Mouse (Mus musculus): Measurements from ENCODE around the gene Myct1.
A peak's percentile ranks its signal among the peaks of the same experiment; 100 is the strongest.

The Myct1 gene

DNA sequence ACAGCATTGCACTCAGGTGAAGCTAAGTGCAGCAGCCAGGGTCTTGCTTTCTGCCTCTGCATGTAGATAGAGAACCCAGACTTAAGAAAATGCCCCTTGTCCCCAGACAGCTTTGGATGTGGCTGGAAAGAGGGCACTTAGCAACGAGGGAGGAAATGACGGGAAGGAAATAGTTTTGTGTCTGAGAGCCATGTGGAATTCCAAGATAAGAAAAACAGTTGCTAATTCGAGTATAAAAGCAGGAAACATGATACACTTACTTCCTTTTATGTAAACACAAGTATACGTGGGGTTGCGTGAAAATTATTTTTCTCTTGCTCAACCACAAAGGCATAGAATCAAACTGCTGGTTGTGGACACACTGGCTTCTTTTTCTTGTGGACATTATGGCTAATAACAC lies at the start of gene Myct1:
Myct1 (plus strand) TSS at position 312 of the 400 bp plus-strand sequence.
- peak; percentile 35 for DNase-seq (ENCODE audit: low read depth)

DNA sequence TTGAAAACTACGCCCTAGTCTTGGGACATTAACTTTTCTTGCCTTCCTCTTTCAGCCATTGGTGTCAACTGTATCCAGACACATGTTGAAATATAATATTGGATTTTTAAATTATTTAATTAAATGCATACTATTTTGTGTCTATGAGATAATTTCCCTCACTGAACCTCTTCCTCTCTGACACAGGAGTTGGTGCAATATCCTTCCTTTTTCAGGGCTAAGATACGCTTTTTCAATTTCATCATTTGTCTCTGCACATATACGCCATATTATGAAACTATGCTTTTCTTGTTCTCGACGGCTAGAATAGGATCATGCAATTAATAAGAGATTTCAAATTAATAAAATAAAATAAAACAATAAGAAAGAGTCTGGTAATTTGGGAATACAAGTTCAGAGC lies 47.1 kb upstream of the Myct1 start:
- no peak for DNase-seq (ENCODE audit: low read depth)

GRCm38 (mm10) chr10:5547769-5548168 lies 45.8 kb upstream of the Myct1 start:
- no peak for DNase-seq (ENCODE audit: low read depth)

- DNase-seq (ENCODE audit: low read depth): no peak
These were observed 44.9 kb upstream of the Myct1 start for GRCm38 (mm10) chr10:5548651-5549050.

DNA sequence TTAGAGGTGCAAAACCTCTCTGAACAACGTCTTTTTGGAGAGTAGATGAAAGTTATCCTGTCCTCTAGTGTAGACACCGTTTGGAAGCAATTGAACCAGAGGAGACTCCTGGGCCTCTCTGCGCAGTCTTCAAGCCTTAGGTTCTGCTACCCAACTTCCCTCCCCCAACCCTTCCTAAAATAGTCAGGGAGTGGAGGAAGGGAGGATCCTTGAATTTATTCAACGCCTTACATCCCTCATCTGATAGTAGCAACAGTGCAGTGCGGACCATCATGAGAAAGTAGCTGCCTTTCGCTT lies 43.8 kb upstream of the Myct1 start:
- no peak for DNase-seq (ENCODE audit: low read depth)

- no peak for DNase-seq (ENCODE audit: low read depth)
These were observed 43.2 kb upstream of the Myct1 start for GRCm38 (mm10) chr10:5550168-5551021.

GRCm38 (mm10) chr10:5551382-5551781 lies 42.2 kb upstream of the Myct1 start, which contains the start of gene Syne1:
TSS of gene Syne1 (minus strand) at chr10:5551482.
- no peak for DNase-seq (ENCODE audit: low read depth)

- no peak for DNase-seq (ENCODE audit: low read depth)
These were observed 38.6 kb upstream of the Myct1 start for GRCm38 (mm10) chr10:5554941-5555340.

GRCm38 (mm10) chr10:5558808-5559207 lies 34.8 kb upstream of the Myct1 start:
- DNase-seq (ENCODE audit: low read depth): no peak

GRCm38 (mm10) chr10:5560526-5560925 lies 33.0 kb upstream of the Myct1 start:
- DNase-seq (ENCODE audit: low read depth): no peak

DNA sequence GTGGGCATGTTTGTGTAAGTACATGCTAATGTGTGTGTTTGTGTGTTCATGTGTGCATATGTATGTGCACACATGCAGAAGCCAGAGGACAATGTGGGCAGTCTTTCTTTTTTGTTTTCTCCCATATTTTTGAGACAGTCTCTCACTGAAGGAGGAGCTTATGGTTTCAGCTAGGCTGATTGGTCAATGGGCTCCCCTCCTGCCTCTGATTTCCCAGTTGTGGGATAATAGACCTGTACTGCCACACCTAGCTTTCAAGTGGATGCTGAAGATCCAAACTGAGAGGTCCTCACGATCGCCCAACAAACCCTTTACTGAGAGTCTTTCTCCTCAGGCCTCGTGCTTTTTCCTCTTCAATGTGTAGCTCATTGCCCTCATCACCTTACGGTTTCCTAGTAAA lies 31.9 kb upstream of the Myct1 start:
- no peak for DNase-seq (ENCODE audit: low read depth)

DNA sequence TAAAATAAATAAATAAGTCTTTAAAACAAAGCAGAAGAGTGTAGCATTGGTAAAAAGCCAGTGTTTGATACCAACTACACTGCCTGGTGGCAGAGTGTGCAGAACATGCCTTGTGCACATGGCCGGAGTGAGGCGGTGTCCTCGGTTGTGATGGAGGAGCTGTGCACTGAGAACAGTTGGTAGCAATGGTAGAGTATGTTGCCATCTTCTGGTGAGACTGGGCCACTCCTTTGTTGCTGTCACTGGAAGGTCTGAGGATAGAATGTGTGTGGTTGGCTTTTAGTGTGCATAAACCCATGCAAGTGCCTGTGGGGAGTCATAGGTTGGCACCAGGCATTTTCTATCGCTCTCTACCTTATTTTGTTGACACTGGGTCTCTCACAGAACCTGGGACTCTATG lies 24.6 kb upstream of the Myct1 start:
- DNase-seq (ENCODE audit: low read depth): no peak

DNA sequence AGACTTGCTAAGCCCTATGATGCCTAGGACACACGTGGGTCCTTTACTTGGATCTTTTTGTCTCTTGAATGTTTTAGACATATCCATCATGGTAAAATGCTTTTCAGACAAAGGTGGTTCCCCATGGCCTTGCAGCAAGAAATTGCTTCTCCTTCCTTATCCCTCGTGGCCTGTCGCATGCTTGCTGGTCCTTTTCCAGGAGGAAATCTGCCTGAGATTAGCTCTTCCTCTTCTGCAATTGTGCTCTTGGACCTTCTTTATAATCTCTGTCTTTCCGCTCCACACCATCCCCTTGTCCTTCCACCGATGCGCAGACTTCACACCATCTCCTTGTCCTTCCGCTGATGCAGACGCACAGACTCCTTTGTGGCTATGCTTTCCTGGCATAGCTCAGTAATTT lies 23.5 kb upstream of the Myct1 start:
- no peak for DNase-seq (ENCODE audit: low read depth)

GRCm38 (mm10) chr10:5571332-5571731 lies 22.2 kb upstream of the Myct1 start:
- no peak for DNase-seq (ENCODE audit: low read depth)

- no peak for DNase-seq (ENCODE audit: low read depth)
These were observed 20.2 kb upstream of the Myct1 start for GRCm38 (mm10) chr10:5573328-5573727.

DNA sequence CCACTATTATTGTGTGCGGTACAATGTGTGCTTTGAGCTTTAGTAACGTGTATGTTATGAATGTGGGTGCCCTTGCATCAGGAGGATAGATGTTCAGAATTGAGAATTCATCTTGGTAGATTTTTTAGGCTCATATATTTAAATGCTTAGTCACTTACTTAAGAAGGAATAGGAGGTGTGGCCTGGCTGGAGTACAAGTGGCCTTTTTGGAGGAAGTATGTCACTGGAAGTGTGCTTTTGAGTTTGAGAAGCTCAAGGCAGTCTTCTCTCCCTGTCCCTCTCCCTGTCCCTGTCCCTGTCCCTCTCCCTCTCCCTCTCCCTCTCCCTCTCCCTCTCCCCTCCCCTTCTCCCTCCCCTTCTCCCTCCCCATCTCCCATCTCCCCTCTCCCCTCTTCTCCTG lies 2.5 kb upstream of the Myct1 start:
- DNase-seq (ENCODE audit: low read depth): no peak

DNA sequence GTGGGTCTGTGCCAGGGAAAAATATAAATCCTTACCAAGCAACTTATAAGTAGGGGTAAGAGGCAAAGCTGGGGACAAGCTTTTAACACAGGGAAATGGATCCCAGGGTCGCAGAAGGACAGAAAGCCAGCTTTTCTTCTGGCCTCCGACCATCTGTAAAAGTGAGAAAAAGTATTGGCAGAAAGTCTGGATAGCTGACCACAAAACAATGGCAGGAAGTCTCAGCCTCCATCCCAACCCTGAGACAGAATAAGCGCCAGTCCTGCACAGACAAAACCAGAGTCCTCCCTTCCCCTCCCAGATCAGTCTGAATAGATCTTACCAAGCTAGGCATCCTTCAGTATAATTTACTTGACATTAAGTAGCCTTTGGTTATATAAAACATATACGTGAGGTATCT lies 1.6 kb upstream of the Myct1 start:
- no peak for DNase-seq (ENCODE audit: low read depth)

DNA sequence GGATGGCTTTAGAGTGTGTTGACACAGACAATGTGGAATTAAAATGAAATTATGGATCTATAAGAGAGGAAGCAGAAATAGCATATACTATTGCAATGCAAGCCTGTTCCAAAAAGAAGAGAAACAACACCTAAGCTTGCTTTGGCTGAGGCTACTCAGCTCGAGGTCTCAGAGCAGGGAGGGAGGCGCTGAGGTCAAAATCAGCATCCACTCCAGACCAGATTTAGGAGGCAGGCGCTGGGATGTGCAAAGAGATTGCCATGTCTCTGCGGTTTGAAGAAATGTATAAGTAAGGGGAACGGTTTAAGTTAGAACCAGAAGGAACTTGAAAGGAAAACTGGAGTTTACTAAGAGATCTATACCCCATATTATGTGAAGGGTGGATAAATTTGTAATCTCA lies 882 bp downstream of the Myct1 start:
- no peak for DNase-seq (ENCODE audit: low read depth)

- DNase-seq (ENCODE audit: low read depth): no peak
These were observed 3.0 kb downstream of the Myct1 start for GRCm38 (mm10) chr10:5596559-5596958.

DNA sequence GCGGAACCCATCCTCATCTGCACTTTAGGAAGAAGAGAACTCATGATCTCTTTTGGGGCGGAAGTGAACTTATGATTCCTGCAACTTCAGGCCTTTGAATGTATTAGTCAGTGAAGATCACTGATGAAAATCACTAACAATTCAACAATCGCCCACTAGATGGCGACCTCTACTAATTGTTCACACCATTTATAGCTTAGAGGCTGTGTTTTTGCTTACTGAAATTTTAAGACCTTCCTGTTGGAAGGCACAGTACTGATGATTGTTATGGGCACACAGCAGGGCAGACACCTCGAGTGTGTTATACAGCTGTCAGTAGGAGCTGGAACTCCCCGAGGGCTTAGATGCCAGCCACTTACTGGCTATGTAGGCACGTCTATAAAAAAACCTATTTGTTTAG lies 6.5 kb downstream of the Myct1 start:
- peak; percentile 65 for DNase-seq (ENCODE audit: low read depth)

GRCm38 (mm10) chr10:5603512-5603911 lies 9.9 kb downstream of the Myct1 start:
- peak; percentile 25 for DNase-seq (ENCODE audit: low read depth)

GRCm38 (mm10) chr10:5604371-5604770 lies 10.8 kb downstream of the Myct1 start:
- DNase-seq (ENCODE audit: low read depth): no peak

DNA sequence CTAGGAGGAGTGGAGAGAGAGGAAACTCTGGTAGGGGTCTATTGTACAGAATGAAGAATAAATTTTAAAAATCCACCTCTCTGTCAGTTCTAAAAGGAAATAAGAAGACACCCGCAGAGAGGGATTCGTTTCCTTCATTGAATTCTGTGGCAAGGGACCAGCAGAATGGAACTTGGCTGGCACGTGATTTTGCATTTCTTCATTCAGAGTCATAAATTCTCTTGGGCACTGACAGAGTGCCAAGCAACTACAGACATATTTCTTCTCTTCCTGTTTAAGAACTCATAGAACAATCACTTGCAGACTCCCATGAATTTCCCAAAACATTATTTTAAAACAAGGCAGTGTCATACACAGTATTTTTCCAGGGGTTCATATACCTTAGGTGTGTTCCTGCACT lies 15.3 kb downstream of the Myct1 start:
- no peak for DNase-seq (ENCODE audit: low read depth)

All from c-Kit-positive CD71-negative TER-119-negative erythroid progenitor cells, embryonic 14.5 days (primary cell).